ENCODE assay signal across 16 mouse cellular contexts in the genomic region with DNA sequence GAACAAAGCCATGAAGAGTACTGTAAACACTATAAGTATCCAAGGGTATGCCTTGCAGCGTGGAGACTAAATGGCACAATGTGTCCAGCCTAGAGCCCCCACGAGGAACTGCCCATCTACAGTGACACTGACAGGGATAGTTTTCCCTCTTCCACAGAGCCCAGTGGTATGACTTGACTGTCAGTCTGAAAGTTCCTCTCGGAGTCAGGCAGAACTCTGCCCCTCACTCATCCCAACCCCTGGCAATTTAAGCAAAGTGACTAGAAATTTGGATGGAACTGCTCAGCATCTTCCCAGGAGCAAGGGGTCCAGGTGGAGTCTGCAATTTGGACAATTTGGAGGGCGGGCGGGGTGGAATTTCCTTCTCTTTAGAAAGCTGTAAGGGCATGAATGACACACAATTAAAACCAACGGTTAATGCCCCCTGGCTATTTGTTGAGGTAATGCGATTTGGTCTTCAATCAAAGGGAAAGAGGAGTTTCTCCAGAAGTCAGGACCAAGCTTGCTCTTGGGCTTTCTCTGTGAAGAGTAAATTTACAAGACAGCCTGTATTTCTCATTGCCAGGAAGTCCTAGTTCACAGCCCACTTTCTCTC. TPM values are rescaled to one million over a fixed set of nuclear protein-coding genes. Genes with fewer than 3 reads are reported as not detected.
DNase-seq lines count a peak whose midpoint lies in the region; ATAC-seq lines count a peak whose summit lies in the region.
"Had no signal": no experiment of that assay in that cellular context is flagged by ENCODE, and none has a peak within 500 bp of the region (broad histone marks: within the 10 kb centered on the region; RNA-seq: fewer than 3 reads in every experiment).

No protein-coding gene starts in this region.

- H3K27ac ChIP-seq in heart, embryonic 11.5 days (ENCODE audit: low read depth, low read length): no peak overlapping the region
- no peak overlapping the region for H3K27ac ChIP-seq in midbrain, embryonic 11.5 days (ENCODE audit: low read depth, low read length)
- H3K27ac ChIP-seq in midbrain, embryonic 16.5 days (ENCODE audit: low read length): no peak overlapping the region

- H3K4me2 ChIP-seq in heart, embryonic 11.5 days: peak overlapping the region; percentile 96
- no peak overlapping the region for H3K4me2 ChIP-seq in midbrain, embryonic 11.5 days
- H3K4me2 ChIP-seq in midbrain, embryonic 16.5 days (ENCODE audit: low read length): no peak overlapping the region

- H3K36me3 ChIP-seq in heart, embryonic 11.5 days (ENCODE audit: control insufficient read depth, insufficient read depth, low read length): no peaks in the 10 kb centered on the region
- H3K36me3 ChIP-seq in midbrain, embryonic 11.5 days (ENCODE audit: control insufficient read depth, insufficient read depth, low read length): no peaks in the 10 kb centered on the region
- H3K36me3 ChIP-seq in midbrain, embryonic 16.5 days (ENCODE audit: control insufficient read depth, insufficient read depth, low read length): no peaks in the 10 kb centered on the region

- no peaks in the 10 kb centered on the region for H3K9me3 ChIP-seq in heart, embryonic 11.5 days (replicated peaks; ENCODE audit: control insufficient read depth, low read length)
- H3K9me3 ChIP-seq in midbrain, embryonic 11.5 days (ENCODE audit: control insufficient read depth, low read length): no peaks in the 10 kb centered on the region
- no peaks in the 10 kb centered on the region for H3K9me3 ChIP-seq in midbrain, embryonic 16.5 days (replicated peaks; ENCODE audit: control insufficient read depth, low read length, poor library complexity, severe bottlenecking)

- H3K27me3 ChIP-seq in heart, embryonic 11.5 days (ENCODE audit: control insufficient read depth, insufficient read depth, low read length): peaks cover 79% of the 10 kb centered on the region
- peaks cover 82% of the 10 kb centered on the region for H3K27me3 ChIP-seq in midbrain, embryonic 11.5 days (ENCODE audit: control insufficient read depth, insufficient read depth, low read length)
- peaks cover 70% of the 10 kb centered on the region for H3K27me3 ChIP-seq in midbrain, embryonic 16.5 days (ENCODE audit: control insufficient read depth, insufficient read depth, low read depth, low read length)

- no peak overlapping the region for H3K9ac ChIP-seq in heart, embryonic 11.5 days (ENCODE audit: low read depth, low read length)
- no peak overlapping the region for H3K9ac ChIP-seq in midbrain, embryonic 11.5 days (ENCODE audit: low read length)
- no peak overlapping the region for H3K9ac ChIP-seq in midbrain, embryonic 16.5 days (ENCODE audit: low read depth, low read length)

- peak overlapping the region; percentile 56; the same call in 1 of the 2 replicates for H3K4me3 ChIP-seq in heart, embryonic 11.5 days (ENCODE audit: low read depth, low read length)
- no peak overlapping the region for H3K4me3 ChIP-seq in midbrain, embryonic 11.5 days (ENCODE audit: low read depth, low read length)
- H3K4me3 ChIP-seq in midbrain, embryonic 16.5 days (ENCODE audit: low read depth, low read length): no peak overlapping the region

- ATAC-seq in heart, embryonic 11.5 days (replicated peaks; ENCODE audit: insufficient number of reproducible peaks, low FRiP score, low TSS enrichment): no peak
- ATAC-seq in midbrain, embryonic 11.5 days (ENCODE audit: low FRiP score): no peak
- no peak for ATAC-seq in midbrain, embryonic 16.5 days
- ATAC-seq: inflammation-experienced regulatory T-cells, adult 6 months had no signal

- no peak for DNase-seq in heart, postnatal 36 days
- DNase-seq in midbrain, embryonic 11.5 days (ENCODE audit: low spot score, missing footprints): peak; percentile 84
- peak; percentile 94 for DNase-seq in ZHBTc4 (ENCODE audit: low read depth, low spot score)
- peak; percentile 30 for DNase-seq in yolk sac, embryonic 10.5 days (ENCODE audit: low spot score)
- DNase-seq in layer of hippocampus, adult 8-10 months (ENCODE audit: low spot score in 2 of 2): no peak
- no peak for DNase-seq in kidney, postnatal 36 days
- DNase-seq: adrenal gland, postnatal 10 days; right cerebral cortex, postnatal 25 days had no signal

- peaks cover 11% of the 10 kb centered on the region for H3K4me1 ChIP-seq in heart, embryonic 11.5 days (ENCODE audit: control insufficient read depth, insufficient read depth, low read length)
- H3K4me1 ChIP-seq in midbrain, embryonic 11.5 days (ENCODE audit: control insufficient read depth, insufficient read depth, low read length): peaks cover 20% of the 10 kb centered on the region
- H3K4me1 ChIP-seq in midbrain, embryonic 16.5 days (ENCODE audit: control insufficient read depth, insufficient read depth, low read length): peaks cover 30% of the 10 kb centered on the region

- WGBS in heart, embryonic 11.5 days (ENCODE audit: insufficient replicate concordance): 36% methylated on average over 7 of the region's 7 CpGs
- 26% methylated on average over 7 of the region's 7 CpGs for WGBS in midbrain, embryonic 11.5 days
- 28% methylated on average over 7 of the region's 7 CpGs for WGBS in midbrain, embryonic 16.5 days

- intact Hi-C loops in heart, postnatal 36 days (cut with DNase I): loop anchor here (5.0 kb wide), 1 partner anchor 1277 kb away; no protein-coding TSS in a partner anchor

RNA-seq across cellular contexts. Expression of a gene that starts 2.3 kb away (rescaled TPM):
- 58.5 and 102 TPM in 2 replicates for polyA plus RNA-seq in heart, embryonic 11.5 days (2014; fragmentation: Nextera tagmentation; extraction: Ambion mirVana)
- 100 to 1,000 TPM; 160 to 162 TPM for total RNA-seq in heart, postnatal 36 days (2021)
- polyA plus RNA-seq in midbrain, embryonic 11.5 days (2014; fragmentation: Nextera tagmentation; extraction: Ambion mirVana): 22.9 and 29.8 TPM in 2 replicates
- 11.5 and 17.9 TPM in 2 replicates for polyA plus RNA-seq in midbrain, embryonic 16.5 days (2015; fragmentation: Nextera tagmentation; extraction: Ambion mirVana)
- 1,000 to 10,000 TPM in 1 of 4 experiments, 100 to 1,000 TPM in 3; 368 to 1,095 (median 602) TPM for total RNA-seq in layer of hippocampus, adult 8-10 months (2022)

RNA-seq across cellular contexts. Expression of a gene that starts 4.2 kb away (rescaled TPM):
- 270 and 395 TPM in 2 replicates for polyA plus RNA-seq in heart, embryonic 11.5 days (2014; fragmentation: Nextera tagmentation; extraction: Ambion mirVana)
- total RNA-seq in heart, postnatal 36 days (2021): 100 to 1,000 TPM; 482 to 504 TPM
- polyA plus RNA-seq in midbrain, embryonic 11.5 days (2014; fragmentation: Nextera tagmentation; extraction: Ambion mirVana): 87.0 and 94.1 TPM in 2 replicates
- polyA plus RNA-seq in midbrain, embryonic 16.5 days (2015; fragmentation: Nextera tagmentation; extraction: Ambion mirVana): 51.8 and 86.0 TPM in 2 replicates
- total RNA-seq in layer of hippocampus, adult 8-10 months (2022): 1,000 to 10,000 TPM in 1 of 4 experiments, 100 to 1,000 TPM in 3; 351 to 1,100 (median 605) TPM

RNA-seq across cellular contexts. Expression of a gene that starts 22.3 kb away (rescaled TPM):
- polyA plus RNA-seq in heart, embryonic 11.5 days (2014; fragmentation: Nextera tagmentation; extraction: Ambion mirVana): 22.7 TPM in 2 replicates
- total RNA-seq in heart, postnatal 36 days (2021): 1 to 10 TPM; 1.9 to 4.1 TPM
- 8.5 and 12.0 TPM in 2 replicates for polyA plus RNA-seq in midbrain, embryonic 11.5 days (2014; fragmentation: Nextera tagmentation; extraction: Ambion mirVana)
- 141 and 227 TPM in 2 replicates for polyA plus RNA-seq in midbrain, embryonic 16.5 days (2015; fragmentation: Nextera tagmentation; extraction: Ambion mirVana)
- 1,000 to 10,000 TPM in 2 of 4 experiments, 100 to 1,000 TPM in 2; 946 to 1,303 (median 1,087) TPM for total RNA-seq in layer of hippocampus, adult 8-10 months (2022)
- total RNA-seq: common myeloid progenitor, adult 5-6 weeks had no signal

RNA-seq across cellular contexts. Expression of a gene that starts 37.7 kb away (rescaled TPM):
- polyA plus RNA-seq in heart, embryonic 11.5 days (2014; fragmentation: Nextera tagmentation; extraction: Ambion mirVana): not detected in 2 replicates
- total RNA-seq in heart, postnatal 36 days (2021): not detected
- not detected in 2 replicates for polyA plus RNA-seq in midbrain, embryonic 11.5 days (2014; fragmentation: Nextera tagmentation; extraction: Ambion mirVana)
- polyA plus RNA-seq in midbrain, embryonic 16.5 days (2015; fragmentation: Nextera tagmentation; extraction: Ambion mirVana): not detected in 2 replicates
- total RNA-seq in layer of hippocampus, adult 8-10 months (2022): not detected
- total RNA-seq: adrenal gland, postnatal 10 days; common myeloid progenitor, adult 5-6 weeks; heart, postnatal 25 days; left cerebral cortex, postnatal 25 days had no signal
- polyA plus RNA-seq: inflammation-experienced regulatory T-cells, adult 6 months; lung, embryonic 16.5 days; stomach, embryonic 14.5 days had no signal

RNA-seq across cellular contexts. Expression of a gene that starts 39.6 kb away (rescaled TPM):
- polyA plus RNA-seq in heart, embryonic 11.5 days (2014; fragmentation: Nextera tagmentation; extraction: Ambion mirVana): 73.4 and 79.1 TPM in 2 replicates
- total RNA-seq in heart, postnatal 36 days (2021): 10 to 100 TPM; 15.1 to 15.2 TPM
- polyA plus RNA-seq in midbrain, embryonic 11.5 days (2014; fragmentation: Nextera tagmentation; extraction: Ambion mirVana): 118 and 121 TPM in 2 replicates
- polyA plus RNA-seq in midbrain, embryonic 16.5 days (2015; fragmentation: Nextera tagmentation; extraction: Ambion mirVana): 58.6 and 59.1 TPM in 2 replicates
- total RNA-seq in layer of hippocampus, adult 8-10 months (2022): 10 to 100 TPM; 56.4 to 66.3 (median 63.1) TPM

Comparison
In these comparisons a context has a peak if more than half of its experiments do, and no peak if none do; other contexts are left out.
1. DNase-seq: peak in midbrain, embryonic 11.5 days (single experiment), ZHBTc4 (single experiment) and yolk sac, embryonic 10.5 days (single experiment); none in heart, postnatal 36 days (0 of 2), layer of hippocampus, adult 8-10 months (0 of 2) and kidney, postnatal 36 days (0 of 2).